Mouse (Mus musculus) bone marrow macrophage, adult 2 months (primary cell): ENCODE data around the gene Arhgef17. TPM values are rescaled to one million over a fixed set of nuclear protein-coding genes. Genes with fewer than 3 reads are reported as not detected.

Source experiments
- H3K27ac ChIP-seq: 2 replicates; pipeline ENCODE4 v1.5.1; 2012; ENCODE audit warnings: low read depth, low read length; ENCODE audit not compliant: insufficient read depth
- H3K4me1 ChIP-seq: 2 replicates; pipeline ENCODE4 v1.6.1; 2012; ENCODE audit warnings: low read length; ENCODE audit not compliant: control insufficient read depth, insufficient read depth
- H3K4me3 ChIP-seq: 2 replicates; pipeline ENCODE4 v1.5.1; 2012; ENCODE audit warnings: mild to moderate bottlenecking, low read length, moderate library complexity; ENCODE audit not compliant: insufficient read depth
- CTCF ChIP-seq: IDR thresholded peaks from 2 replicates; pipeline ENCODE4 v1.5.1; 2012; ENCODE audit warnings: low read depth, mild to moderate bottlenecking, low read length, moderate library complexity
- POLR2A ChIP-seq: IDR thresholded peaks from 2 replicates; pipeline ENCODE4 v1.6.1; 2012; ENCODE audit warnings: mild to moderate bottlenecking, low read depth, low read length, borderline replicate concordance
- polyA plus RNA-seq: library from polyadenylated mRNA; stranded (reverse); fragments of >200 nt; gene quantifications from 2 replicates; pipeline ENCODE4 v1.2.4, GENCODE M21; 2012; ENCODE audit not compliant: missing spikeins, insufficient read depth, insufficient read length

The Arhgef17 gene
- polyA plus RNA-seq, 1 experiment: 0.52 TPM

- TF ChIP-seq POLR2A (no peak), CTCF (peak; percentile 95)
- Histone ChIP-seq H3K27ac (no peak overlapping the region), H3K4me1 (peaks cover 42% of the 10 kb centered on the region), H3K4me3 (no peak overlapping the region)
Observed at GRCm38 (mm10) chr7:100866675-100867074, 65.2 kb downstream of the Arhgef17 start.

GRCm38 (mm10) chr7:100862828-100863638 is 68.9 kb downstream of the Arhgef17 start, which contains the start of gene Relt:
Gene Relt (minus strand): TSS chr7:100863446.
- peak within 1 kb of the TSS; percentile 67 for H3K4me3 ChIP-seq
- peak within 1 kb of the TSS; percentile 14; the same call in 1 of the 2 replicates for H3K27ac ChIP-seq
- TF ChIP-seq CTCF: no peak
- peak; percentile 87; the same call in 1 of the 2 replicates for TF ChIP-seq POLR2A
- H3K4me1 ChIP-seq: peaks cover 21% of the 10 kb centered on the region

GRCm38 (mm10) chr7:100862353-100862752 is 69.6 kb downstream of the Arhgef17 start:
- Histone ChIP-seq H3K4me1 (peaks cover 20% of the 10 kb centered on the region), H3K4me3 (peak overlapping the region; percentile 67), H3K27ac (0 out of 2 replicates have a peak overlapping the region, but pooled peaks have one; percentile 14)
- TF ChIP-seq POLR2A (no peak), CTCF (no peak)

GRCm38 (mm10) chr7:100861209-100861608 is 70.7 kb downstream of the Arhgef17 start:
- TF ChIP-seq POLR2A (no peak), CTCF (no peak)
- Histone ChIP-seq H3K27ac (no peak overlapping the region), H3K4me1 (peaks cover 28% of the 10 kb centered on the region), H3K4me3 (no peak overlapping the region)

- Histone ChIP-seq H3K4me1 (peaks cover 33% of the 10 kb centered on the region), H3K4me3 (no peak overlapping the region), H3K27ac (no peak overlapping the region)
- TF ChIP-seq POLR2A: no peak
- TF ChIP-seq CTCF: no peak
Observed at GRCm38 (mm10) chr7:100860450-100860849, 71.5 kb downstream of the Arhgef17 start.

GRCm38 (mm10) chr7:100855795-100856573 is 75.9 kb downstream of the Arhgef17 start:
- H3K27ac ChIP-seq: peak overlapping the region; percentile 98
- H3K4me1 ChIP-seq: peaks cover 50% of the 10 kb centered on the region
- no peak for TF ChIP-seq POLR2A
- peak overlapping the region; percentile 44 for H3K4me3 ChIP-seq

- peaks cover 50% of the 10 kb centered on the region for H3K4me1 ChIP-seq
- H3K4me3 ChIP-seq: peak overlapping the region; percentile 24
- no peak for TF ChIP-seq POLR2A
- TF ChIP-seq CTCF: 0 out of 2 replicates have a peak, but pooled peaks have one; percentile 4
- H3K27ac ChIP-seq: peak overlapping the region; percentile 93
Observed at GRCm38 (mm10) chr7:100855300-100855699, 76.6 kb downstream of the Arhgef17 start.

GRCm38 (mm10) chr7:100854861-100855260 is 77.0 kb downstream of the Arhgef17 start:
- Histone ChIP-seq H3K4me3 (peak overlapping the region; percentile 21), H3K27ac (peak overlapping the region; percentile 93), H3K4me1 (peaks cover 50% of the 10 kb centered on the region)

GRCm38 (mm10) chr7:100854137-100854814 is 77.6 kb downstream of the Arhgef17 start:
- Histone ChIP-seq H3K4me3 (no peak overlapping the region), H3K27ac (no peak overlapping the region)

More at GRCm38 (mm10) chr7:100854861-100855260, 77.0 kb downstream of the Arhgef17 start:
- no peak for TF ChIP-seq POLR2A
- no peak for TF ChIP-seq CTCF

More at GRCm38 (mm10) chr7:100854137-100854814, 77.6 kb downstream of the Arhgef17 start:
- H3K4me1 ChIP-seq: peaks cover 50% of the 10 kb centered on the region
- TF ChIP-seq POLR2A (no peak), CTCF (no peak)
